Mouse (Mus musculus): Measurements from ENCODE around the gene Blzf1.

Blzf1 gene

DNA sequence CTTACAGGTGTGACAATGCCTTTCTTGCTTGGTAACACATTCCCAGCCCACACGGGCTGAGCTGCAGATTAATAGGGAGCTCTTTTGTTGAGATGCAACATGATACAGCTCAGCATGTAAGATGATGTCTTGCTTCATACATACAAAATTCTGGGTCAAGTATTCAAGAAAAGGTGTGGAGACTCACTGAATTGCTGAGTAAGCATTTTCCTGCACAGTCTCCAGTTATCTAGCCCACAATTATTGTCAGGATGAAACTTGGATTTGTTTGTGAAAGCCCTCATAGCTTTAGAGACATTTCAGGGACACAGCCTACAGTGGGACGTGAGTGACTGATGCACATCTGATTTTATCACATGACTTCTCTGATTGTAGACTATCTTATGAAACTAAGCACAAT, 65.8 kb downstream of the Blzf1 start:
- DNase-seq (ENCODE audit: extremely low read depth, low read depth, low spot score) = no peak

Data from fat pad, adult 2 months (tissue).